17 mouse cellular contexts compared by ENCODE assay signal in genomic region chr1:153267730-153268129, GRCm38 (mm10).
DNase-seq lines count a peak whose midpoint lies in the region; ATAC-seq and TF ChIP-seq lines count a peak whose summit lies in the region.
"Had no signal": no experiment of that assay in that cellular context is flagged by ENCODE, and none has a peak within 500 bp of the region (broad histone marks: within the 10 kb centered on the region; RNA-seq: fewer than 3 reads in every experiment).

No protein-coding gene starts in this region.

- no peak overlapping the region for H3K4me3 ChIP-seq in heart, embryonic 16.5 days (ENCODE audit: low read length)
- H3K4me3 ChIP-seq in liver, adult 2 months (ENCODE audit: insufficient read depth, low read depth, low read length) = no peak overlapping the region
- no peak overlapping the region for H3K4me3 ChIP-seq in liver, embryonic 13.5 days (replicated peaks)
- no peak overlapping the region for H3K4me3 ChIP-seq in myocyte
- H3K4me3 ChIP-seq: embryonic facial prominence, embryonic 12.5 days; hindbrain, embryonic 12.5 days had no signal

- no peaks in the 10 kb centered on the region for H3K36me3 ChIP-seq in heart, embryonic 16.5 days (ENCODE audit: control insufficient read depth, insufficient read depth)
- no peaks in the 10 kb centered on the region for H3K36me3 ChIP-seq in liver, adult 2 months (ENCODE audit: control insufficient read depth, insufficient read depth, low read length)
- H3K36me3 ChIP-seq in liver, embryonic 13.5 days = no peaks in the 10 kb centered on the region
- no peaks in the 10 kb centered on the region for H3K36me3 ChIP-seq in myocyte (ENCODE audit: control insufficient read depth, insufficient read depth)
- H3K36me3 ChIP-seq: hindbrain, embryonic 12.5 days had no signal

- H3K27ac ChIP-seq in heart, embryonic 16.5 days (ENCODE audit: low read length) = peak overlapping the region; percentile 75
- H3K27ac ChIP-seq in liver, adult 2 months (replicated peaks; ENCODE audit: insufficient read depth, low read depth, low read length) = no peak overlapping the region
- peak overlapping the region; percentile 55 for H3K27ac ChIP-seq in liver, embryonic 13.5 days
- H3K27ac ChIP-seq: embryonic facial prominence, embryonic 12.5 days; hindbrain, embryonic 12.5 days had no signal

- H3K27me3 ChIP-seq in heart, embryonic 16.5 days (ENCODE audit: control insufficient read depth, insufficient read depth, low read length) = no peaks in the 10 kb centered on the region
- H3K27me3 ChIP-seq in liver, adult 2 months (ENCODE audit: control insufficient read depth, insufficient read depth, low read length) = no peaks in the 10 kb centered on the region
- no peaks in the 10 kb centered on the region for H3K27me3 ChIP-seq in liver, embryonic 13.5 days
- no peaks in the 10 kb centered on the region for H3K27me3 ChIP-seq in myocyte (ENCODE audit: control insufficient read depth, insufficient read depth, insufficient read length)
- H3K27me3 ChIP-seq: embryonic facial prominence, embryonic 12.5 days; hindbrain, embryonic 12.5 days had no signal

- WGBS in heart, embryonic 16.5 days = 85% methylated on average over 7 of the region's 7 CpGs
- 36% methylated on average over 7 of the region's 7 CpGs for WGBS in liver, adult 2 months
- 66% methylated on average over 7 of the region's 7 CpGs for WGBS in liver, embryonic 13.5 days (ENCODE audit: insufficient replicate concordance)

- no peak for ATAC-seq in heart, embryonic 16.5 days (replicated peaks; ENCODE audit: extremely low read depth, insufficient read depth, low FRiP score)
- peak; percentile 65 for ATAC-seq in liver, embryonic 13.5 days (ENCODE audit: low read depth)

- no peak overlapping the region for H3K9ac ChIP-seq in heart, embryonic 16.5 days (ENCODE audit: low read length)
- no peak overlapping the region for H3K9ac ChIP-seq in liver, adult 2 months (ENCODE audit: low read depth, low read length)
- no peak overlapping the region for H3K9ac ChIP-seq in liver, embryonic 13.5 days
- H3K9ac ChIP-seq: embryonic facial prominence, embryonic 12.5 days; hindbrain, embryonic 12.5 days had no signal

- TF ChIP-seq CTCF in liver, adult 2 months (IDR thresholded peaks at IDR 0.05; ENCODE audit: low read depth, low read length) = no peak

- no peaks in the 10 kb centered on the region for H3K9me3 ChIP-seq in heart, embryonic 16.5 days (replicated peaks; ENCODE audit: control insufficient read depth, low read length)
- no peaks in the 10 kb centered on the region for H3K9me3 ChIP-seq in liver, embryonic 13.5 days (replicated peaks)
- H3K9me3 ChIP-seq: embryonic facial prominence, embryonic 12.5 days; G1E; hindbrain, embryonic 12.5 days had no signal

- H3ac ChIP-seq in myocyte (ENCODE audit: control insufficient read depth, insufficient read length) = no peak overlapping the region

- no peak for TF ChIP-seq POLR2A in liver, adult 2 months (IDR thresholded peaks at IDR 0.05; ENCODE audit: extremely low read depth, insufficient read depth, low read length)
- TF ChIP-seq POLR2A in myocyte (IDR thresholded peaks at IDR 0.05; ENCODE audit: insufficient read length, low read depth) = no peak

- DNase-seq in heart, postnatal 36 days = no peak
- DNase-seq in liver, adult 2 months (ENCODE audit: extremely low read depth, low read depth, low spot score) = peak; percentile 62
- DNase-seq in liver = no peak
- DNase-seq in liver, embryonic 13.5 days = no peak
- DNase-seq in adrenal gland, adult (ENCODE audit: inconsistent age in 2 of 2, low spot score in 1 of 2) = no peak
- DNase-seq: adrenal gland, adult 8-10 months; cerebellum, adult 18-20 months; gastrocnemius, postnatal 36 days; kidney, postnatal 14 days; lung, postnatal 14 days; thymus, postnatal 25 days had no signal

- no peaks in the 10 kb centered on the region for H3K79me2 ChIP-seq in liver, adult 2 months (ENCODE audit: control insufficient read depth, insufficient read depth, low read length)
- peaks cover 72% of the 10 kb centered on the region for H3K79me2 ChIP-seq in myocyte (ENCODE audit: control insufficient read depth, insufficient read depth)

- no peak overlapping the region for H3K4me2 ChIP-seq in heart, embryonic 16.5 days (ENCODE audit: low read depth, low read length)
- no peak overlapping the region for H3K4me2 ChIP-seq in liver, embryonic 13.5 days
- peak overlapping the region; percentile 49 for H3K4me2 ChIP-seq in myocyte (ENCODE audit: low read depth)
- H3K4me2 ChIP-seq: embryonic facial prominence, embryonic 12.5 days; hindbrain, embryonic 12.5 days; midbrain, embryonic 11.5 days had no signal

- H3K4me1 ChIP-seq in heart, embryonic 16.5 days (ENCODE audit: control insufficient read depth, insufficient read depth, low read length) = peaks cover 73% of the 10 kb centered on the region
- peaks cover 9% of the 10 kb centered on the region for H3K4me1 ChIP-seq in liver, adult 2 months (ENCODE audit: control insufficient read depth, insufficient read depth, low read length)
- H3K4me1 ChIP-seq in liver, embryonic 13.5 days (replicated peaks) = peaks cover 65% of the 10 kb centered on the region

- intact Hi-C loops in heart, postnatal 36 days (cut with DNase I) = loop anchor here (5.0 kb wide), 2 partner anchors 50 to 65 kb away; partner anchors contain the start of gene Lamc1

TF ChIP-seq in myocyte, 11 proteins besides CTCF, POLR2A, EP300 and RAD21:
- no peak for TF ChIP-seq TCF12 (IDR thresholded peaks at IDR 0.05; ENCODE audit: insufficient read depth, poor library complexity, severe bottlenecking)
- TF ChIP-seq MYOD1 (IDR thresholded peaks at IDR 0.05; ENCODE audit: control insufficient read depth in 1 of 3, insufficient read length in 2 of 3, low read depth in 2 of 3) = no peak
- TF ChIP-seq E2F4 (IDR thresholded peaks at IDR 0.05; ENCODE audit: insufficient read depth) = no peak
- no peak for TF ChIP-seq CEBPB (IDR thresholded peaks at IDR 0.05; ENCODE audit: insufficient read depth, poor library complexity, severe bottlenecking)
- TF ChIP-seq POLR2AphosphoS2 (IDR thresholded peaks at IDR 0.05; ENCODE audit: insufficient read length, low read depth) = no peak
- no peak for TF ChIP-seq MYOG (IDR thresholded peaks at IDR 0.05; ENCODE audit: control insufficient read depth in 1 of 3, insufficient read depth in 1 of 3, insufficient read length in 2 of 3, low read depth in 2 of 3)
- no peak for TF ChIP-seq MAX (IDR thresholded peaks at IDR 0.05; ENCODE audit: low read depth)
- no peak for TF ChIP-seq TCF3 (IDR thresholded peaks at IDR 0.05; ENCODE audit: insufficient read length, low read depth)
- TF ChIP-seq USF1 (IDR thresholded peaks at IDR 0.05; ENCODE audit: low read depth) = no peak
- TF ChIP-seq SRF (IDR thresholded peaks at IDR 0.05; ENCODE audit: control insufficient read depth, insufficient read length, low read depth) = no peak
- no peak for TF ChIP-seq REST (IDR thresholded peaks at IDR 0.05; ENCODE audit: insufficient read depth, insufficient read length)
